Mouse (Mus musculus) stomach, embryonic 14.5 days (tissue): ENCODE results near the gene Ackr3. TPM values are rescaled to one million over a fixed set of nuclear protein-coding genes. Genes with fewer than 3 reads are reported as not detected.

Source experiments
- ATAC-seq: fragments of 200-750 bp; cut with Nextera tagmentation; 2 replicates; pipeline ENCODE4 v1.8.0; 2017; ENCODE audit warnings: low read depth, moderate TSS enrichment; ENCODE audit not compliant: insufficient number of reproducible peaks, insufficient read depth, low FRiP score
- H3K27ac ChIP-seq: fragments of 300-500 bp; sonication (generic); 2 replicates; pipeline ENCODE4 v1.5.1; 2014; ENCODE audit warnings: mild to moderate bottlenecking, low read length, moderate library complexity, mixed read lengths
- H3K27me3 ChIP-seq: fragments of 300-500 bp; sonication (generic); 2 replicates; pipeline ENCODE4 v1.6.1; 2014; ENCODE audit warnings: low read length, control low read depth, mixed read lengths; ENCODE audit not compliant: control insufficient read depth, insufficient read depth
- H3K36me3 ChIP-seq: fragments of 300-500 bp; sonication (generic); 2 replicates; pipeline ENCODE4 v1.6.1; 2014; ENCODE audit warnings: mild to moderate bottlenecking, control low read depth, low read length, moderate library complexity, mixed read lengths; ENCODE audit not compliant: control insufficient read depth, insufficient read depth
- H3K4me1 ChIP-seq: fragments of 300-500 bp; sonication (generic); 2 replicates; pipeline ENCODE4 v1.6.1; 2014; ENCODE audit warnings: low read length, control low read depth, mixed read lengths; ENCODE audit not compliant: control insufficient read depth, insufficient read depth
- H3K4me2 ChIP-seq: fragments of 300-500 bp; sonication (generic); replicated peaks from 2 replicates; pipeline ENCODE4 v1.6.1; 2014; ENCODE audit warnings: low read depth, low read length, control low read depth
- H3K4me3 ChIP-seq: fragments of 300-500 bp; sonication (generic); 2 replicates; pipeline ENCODE4 v1.5.1; 2014; ENCODE audit warnings: low read depth, low read length, control low read depth
- H3K9ac ChIP-seq: fragments of 300-500 bp; sonication (generic); replicated peaks from 2 replicates; pipeline ENCODE4 v1.6.1; 2014; ENCODE audit warnings: low read depth, mild to moderate bottlenecking, control low read depth, low read length, moderate library complexity, mixed read lengths
- H3K9me3 ChIP-seq: fragments of 300-500 bp; sonication (generic); 2 replicates; pipeline ENCODE4 v1.6.1; 2016; ENCODE audit warnings: low read depth, low read length, control low read depth; ENCODE audit not compliant: control insufficient read depth
- WGBS: fragments of 180-500 bp; shearing (Covaris S2); extraction: QIAGEN DNeasy Blood & Tissue Kit; methylation state at CpG from one replicate; pipeline ENCODE4 v1.1.7; 2014; 5-methylcytosine and 5-hydroxymethylcytosine counted together
- polyA plus RNA-seq: library from polyadenylated mRNA; unstranded; fragments of >200 nt; fragmentation: Nextera tagmentation; extraction: Ambion mirVana; gene quantifications from 2 replicates; pipeline ENCODE4 v1.2.1, GENCODE M21; 2014

The Ackr3 gene
- polyA plus RNA-seq, 1 experiment from 2014 or later, result 37.0 TPM

DNA sequence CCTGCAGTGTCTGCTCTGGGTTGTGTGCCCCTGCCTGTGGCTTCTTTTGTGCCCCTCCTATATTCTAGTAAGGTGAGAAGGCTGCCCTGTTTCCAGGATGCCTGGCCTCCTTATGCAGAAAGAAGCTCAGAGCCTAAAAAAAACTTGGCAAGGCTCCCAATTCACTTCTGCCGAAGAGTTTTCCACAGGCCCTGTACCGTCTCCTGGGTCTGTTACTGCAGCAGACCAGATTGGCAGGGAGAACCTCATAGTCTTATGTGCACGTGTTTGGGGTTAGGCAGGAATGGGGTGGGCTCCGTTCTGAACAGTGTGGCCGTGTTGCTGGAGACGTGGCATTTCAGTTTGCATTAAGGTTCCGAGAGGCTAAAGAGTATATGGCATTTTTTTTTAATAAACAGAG, 27.6 kb upstream of the Ackr3 start:
- Histone ChIP-seq H3K9me3 (0 out of 2 replicates have a peak, but pooled peaks cover under 1% of the 10 kb centered on the region), H3K4me3 (no peak overlapping the region), H3K9ac (no peak overlapping the region), H3K27me3 (no peaks in the 10 kb centered on the region), H3K27ac (no peak overlapping the region), H3K4me1 (no peaks in the 10 kb centered on the region; the same call in 1 of the 2 replicates), H3K4me2 (no peak overlapping the region), H3K36me3 (no peaks in the 10 kb centered on the region)
- no peak for ATAC-seq
- WGBS, result 48% methylated on average over 7 of the region's 7 CpGs

DNA sequence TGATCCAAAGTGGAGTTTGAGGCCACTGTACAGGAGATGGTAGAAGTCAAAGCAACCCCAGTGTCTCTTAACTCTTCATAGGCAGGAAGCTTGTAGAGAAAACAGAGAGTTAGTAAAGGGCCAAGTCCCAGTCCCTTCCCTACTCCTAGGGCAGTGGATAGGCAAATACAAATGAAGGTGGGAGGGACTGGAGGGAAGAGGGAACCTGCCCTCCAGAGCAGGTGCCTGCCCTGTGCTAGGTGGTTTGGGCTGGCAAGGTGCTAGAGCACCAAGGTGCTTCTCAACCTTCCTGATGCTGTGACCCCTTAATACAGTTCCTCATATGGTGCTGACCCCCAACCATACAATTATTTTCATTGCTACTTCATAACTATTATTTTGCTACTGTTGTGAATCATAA, 26.2 kb upstream of the Ackr3 start:
- no peaks in the 10 kb centered on the region; the same call in 1 of the 2 replicates for H3K4me1 ChIP-seq
- no peak for ATAC-seq
- H3K27me3 ChIP-seq, result no peaks in the 10 kb centered on the region
- H3K27ac ChIP-seq, result no peak overlapping the region
- H3K9ac ChIP-seq, result no peak overlapping the region
- H3K4me3 ChIP-seq, result no peak overlapping the region
- no peaks in the 10 kb centered on the region for H3K36me3 ChIP-seq
- no peaks in the 10 kb centered on the region for H3K9me3 ChIP-seq
- H3K4me2 ChIP-seq, result no peak overlapping the region

DNA sequence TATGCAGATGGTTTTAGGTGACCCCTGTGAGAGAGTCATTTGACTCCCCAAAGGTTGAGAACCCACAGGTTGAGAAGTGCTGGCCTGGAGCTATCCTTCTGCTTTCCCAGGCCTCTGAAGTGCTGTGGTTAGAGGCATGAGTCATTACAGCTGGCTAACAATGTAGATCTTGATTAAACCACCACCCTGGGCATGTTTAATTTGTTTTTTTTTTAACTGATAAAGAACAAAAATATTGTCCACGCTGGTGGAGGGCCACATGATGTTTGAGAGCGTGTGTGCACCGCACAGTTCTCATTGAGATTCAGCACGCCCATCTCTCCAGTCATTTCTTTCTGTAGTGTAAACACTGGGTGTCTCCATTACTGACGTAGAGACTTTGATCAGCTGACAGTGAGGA, 25.8 kb upstream of the Ackr3 start:
- no peaks in the 10 kb centered on the region for H3K9me3 ChIP-seq
- H3K4me3 ChIP-seq, result no peak overlapping the region
- peak; percentile 62 for ATAC-seq
- H3K4me2 ChIP-seq, result no peak overlapping the region
- H3K27me3 ChIP-seq, result no peaks in the 10 kb centered on the region
- no peak overlapping the region for H3K9ac ChIP-seq
- WGBS, result 48% methylated on average over 5 of the region's 5 CpGs
- no peak overlapping the region for H3K27ac ChIP-seq
- H3K4me1 ChIP-seq, result no peaks in the 10 kb centered on the region; the same call in 1 of the 2 replicates
- H3K36me3 ChIP-seq, result no peaks in the 10 kb centered on the region

DNA sequence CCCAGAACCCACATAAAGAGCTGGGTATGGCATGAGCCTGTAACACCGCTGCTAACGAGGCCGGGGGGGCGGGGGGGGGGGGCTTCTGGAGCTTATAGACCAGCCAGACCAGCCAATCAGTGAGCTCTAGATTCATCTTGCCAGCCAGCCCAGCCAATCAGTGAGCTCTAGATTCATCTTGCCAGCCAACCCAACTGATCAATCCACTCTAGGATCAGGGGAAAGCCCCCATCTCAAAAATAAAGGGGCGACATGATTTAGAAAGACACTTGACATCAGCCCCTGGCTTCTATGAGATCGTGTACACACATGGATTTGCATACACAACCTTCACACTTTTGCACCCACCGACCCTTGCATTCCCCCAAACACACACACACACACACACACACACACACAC, 23.3 kb upstream of the Ackr3 start:
- Histone ChIP-seq H3K9me3 (no peaks in the 10 kb centered on the region), H3K27ac (no peak overlapping the region), H3K4me3 (no peak overlapping the region), H3K27me3 (no peaks in the 10 kb centered on the region), H3K4me2 (no peak overlapping the region), H3K9ac (no peak overlapping the region), H3K4me1 (no peaks in the 10 kb centered on the region; the same call in 1 of the 2 replicates), H3K36me3 (no peaks in the 10 kb centered on the region)
- WGBS, result 72% methylated on average over 7 of the region's 7 CpGs
- no peak for ATAC-seq

DNA sequence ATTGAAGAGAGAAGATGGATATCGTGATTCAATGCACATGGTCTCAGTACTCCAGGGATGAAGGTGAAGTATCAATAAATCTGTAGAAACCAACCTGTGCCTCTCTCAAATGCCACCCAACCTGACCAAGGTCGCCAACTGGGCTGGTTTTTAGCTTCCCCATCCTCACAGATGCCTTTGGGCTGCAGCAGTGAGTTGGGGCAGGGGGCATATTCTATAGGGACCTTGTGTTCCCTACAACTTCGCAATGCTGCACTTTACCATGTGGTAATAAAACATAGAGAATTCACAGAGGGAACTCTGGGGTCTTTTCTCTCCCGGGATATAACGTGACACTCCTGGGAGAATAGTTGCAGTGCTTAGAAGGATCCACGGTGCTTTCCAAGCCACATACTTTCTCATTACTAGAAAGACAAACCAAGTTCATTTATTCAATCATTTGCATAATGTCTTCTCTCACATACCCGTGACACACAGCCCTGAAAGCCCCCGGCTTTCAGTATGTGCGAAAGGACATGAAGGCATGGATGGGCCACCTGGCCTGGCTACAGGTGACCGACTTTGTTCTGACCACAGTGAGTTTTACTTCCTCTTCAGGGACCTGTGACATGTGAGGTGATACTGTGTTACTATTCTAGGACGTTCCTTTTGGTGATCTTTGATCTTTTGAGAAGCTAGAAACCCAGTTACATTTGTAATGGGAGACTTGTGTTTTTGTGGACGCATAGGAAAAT, 22.6 kb upstream of the Ackr3 start:
- Histone ChIP-seq H3K9ac (no peak overlapping the region), H3K9me3 (no peaks in the 10 kb centered on the region), H3K4me1 (no peaks in the 10 kb centered on the region; the same call in 1 of the 2 replicates), H3K27ac (no peak overlapping the region), H3K27me3 (no peaks in the 10 kb centered on the region), H3K36me3 (no peaks in the 10 kb centered on the region), H3K4me2 (no peak overlapping the region), H3K4me3 (no peak overlapping the region)
- ATAC-seq, result no peak
- 85% methylated on average over 12 of the region's 12 CpGs for WGBS

DNA sequence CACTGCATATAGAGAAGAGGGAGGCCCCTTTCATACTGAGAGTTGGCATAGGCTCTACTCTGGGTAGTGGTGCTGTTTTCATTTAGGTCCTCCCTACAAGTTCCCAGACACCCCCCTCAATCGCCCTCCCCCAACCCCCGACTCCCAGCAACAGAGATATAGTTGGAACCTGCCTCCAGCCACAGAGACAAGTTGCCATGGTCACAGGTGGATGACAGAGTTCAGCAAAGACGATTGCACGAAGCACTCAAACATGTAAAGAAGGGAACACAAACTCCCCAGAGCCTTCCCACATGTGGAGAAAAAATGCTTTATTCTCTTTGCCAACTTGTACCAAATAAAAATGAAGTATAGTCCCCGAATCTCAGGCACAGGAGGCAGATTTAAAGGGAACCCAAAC, 21.3 kb upstream of the Ackr3 start:
- no peaks in the 10 kb centered on the region for H3K27me3 ChIP-seq
- no peak overlapping the region for H3K4me3 ChIP-seq
- 63% methylated on average over 5 of the region's 5 CpGs for WGBS
- no peaks in the 10 kb centered on the region for H3K36me3 ChIP-seq
- no peak for ATAC-seq
- H3K4me2 ChIP-seq, result no peak overlapping the region
- no peaks in the 10 kb centered on the region for H3K9me3 ChIP-seq
- H3K27ac ChIP-seq, result no peak overlapping the region
- H3K9ac ChIP-seq, result no peak overlapping the region
- no peaks in the 10 kb centered on the region for H3K4me1 ChIP-seq

DNA sequence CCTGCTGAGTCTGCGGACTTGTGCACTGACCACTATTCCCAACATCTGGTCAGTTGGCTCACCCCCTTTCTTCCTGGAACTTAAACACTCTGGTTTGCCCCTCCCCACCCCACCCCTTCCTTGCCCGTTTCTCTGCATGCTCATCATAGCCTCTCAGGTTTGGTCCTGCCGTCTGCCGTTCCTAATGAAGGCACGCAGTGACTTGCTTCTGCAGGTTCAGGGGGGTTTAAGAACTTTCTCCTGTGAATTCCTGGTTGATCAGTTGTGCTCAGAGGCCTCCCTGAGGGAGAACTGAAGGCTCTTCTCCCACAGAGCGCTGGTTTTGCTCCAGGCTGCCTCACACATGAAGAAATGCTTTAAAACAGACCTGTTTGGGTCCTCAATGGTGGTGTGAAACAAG, 20.2 kb upstream of the Ackr3 start:
- Histone ChIP-seq H3K4me3 (no peak overlapping the region), H3K9me3 (no peaks in the 10 kb centered on the region), H3K36me3 (no peaks in the 10 kb centered on the region), H3K27ac (no peak overlapping the region), H3K27me3 (no peaks in the 10 kb centered on the region), H3K4me2 (no peak overlapping the region), H3K9ac (no peak overlapping the region), H3K4me1 (no peaks in the 10 kb centered on the region)
- ATAC-seq, result no peak
- WGBS, result 60% methylated on average over 6 of the region's 6 CpGs

DNA sequence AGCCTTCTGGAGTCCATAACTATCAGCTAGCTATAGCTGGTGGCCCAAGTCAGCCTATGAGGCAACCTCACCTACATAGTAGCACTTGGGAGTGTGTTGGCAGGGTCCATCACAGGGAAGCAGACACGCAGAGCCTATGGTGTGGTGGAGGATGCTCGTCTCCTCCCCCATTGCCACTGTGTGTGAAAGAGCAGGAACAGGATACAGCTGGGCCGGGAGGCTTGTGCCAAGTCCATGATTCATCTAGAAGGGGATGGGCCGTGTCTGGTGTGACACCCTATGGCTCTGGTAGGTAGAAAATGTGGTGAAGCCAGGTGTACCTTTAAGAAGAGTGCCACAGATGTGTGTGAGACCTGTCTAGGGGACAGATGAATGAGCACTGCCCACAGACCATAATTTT, 17.6 kb upstream of the Ackr3 start:
- Histone ChIP-seq H3K36me3 (no peaks in the 10 kb centered on the region), H3K27me3 (no peaks in the 10 kb centered on the region), H3K4me3 (no peak overlapping the region), H3K4me1 (no peaks in the 10 kb centered on the region), H3K9me3 (no peaks in the 10 kb centered on the region), H3K9ac (no peak overlapping the region), H3K27ac (no peak overlapping the region), H3K4me2 (no peak overlapping the region)
- no peak for ATAC-seq
- WGBS, result 75% methylated on average over 4 of the region's 4 CpGs

DNA sequence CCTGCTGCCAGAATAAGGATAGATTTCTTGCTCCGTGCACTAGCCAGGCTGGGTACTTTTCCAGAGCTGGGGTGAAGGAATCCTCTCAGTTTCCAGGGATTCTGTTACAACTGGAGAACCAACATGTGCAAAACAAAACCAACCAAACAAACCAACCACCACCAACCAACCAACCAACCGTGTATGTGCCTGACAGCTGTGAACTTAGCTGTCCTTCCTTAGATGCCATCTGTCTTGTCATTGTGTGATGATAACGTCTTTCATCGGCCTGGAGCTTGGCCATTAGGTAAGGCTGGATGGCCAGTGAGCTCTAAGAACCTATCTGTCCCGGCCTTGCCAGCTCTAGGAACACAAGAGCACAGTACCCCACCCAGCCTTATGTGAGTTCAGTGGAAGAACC, 16.9 kb upstream of the Ackr3 start:
- Histone ChIP-seq H3K27ac (no peak overlapping the region), H3K9ac (no peak overlapping the region), H3K9me3 (no peaks in the 10 kb centered on the region), H3K4me2 (no peak overlapping the region), H3K4me3 (no peak overlapping the region), H3K4me1 (no peaks in the 10 kb centered on the region), H3K27me3 (no peaks in the 10 kb centered on the region), H3K36me3 (no peaks in the 10 kb centered on the region)
- WGBS, result 90% methylated on average over 5 of the region's 5 CpGs
- ATAC-seq, result no peak
